Mouse (Mus musculus): ENCODE measurements around the gene Sh3bp5. TPM values are rescaled to one million over a fixed set of nuclear protein-coding genes. Genes with fewer than 3 reads are reported as not detected.

Sh3bp5 gene
- polyA plus RNA-seq, 1 experiment from 2014 or later, result 9.9 TPM

- peaks cover 10% of the 10 kb centered on the region for H3K36me3 ChIP-seq (ENCODE audit: control insufficient read depth, insufficient read depth, low read length)
- WGBS, result 78% methylated on average over 8 of the region's 8 CpGs
- DNase-seq (ENCODE audit: low spot score), result no peak
- no peak overlapping the region for H3K4me2 ChIP-seq (replicated peaks; ENCODE audit: low read depth)
- H3K9me3 ChIP-seq (ENCODE audit: control insufficient read depth, low read length), result no peaks in the 10 kb centered on the region
- H3K4me3 ChIP-seq (ENCODE audit: low read depth, low read length), result no peak overlapping the region
- no peaks in the 10 kb centered on the region for H3K4me1 ChIP-seq (replicated peaks; ENCODE audit: control insufficient read depth, insufficient read depth)
- no peak overlapping the region for H3K27ac ChIP-seq (replicated peaks)
- H3K27me3 ChIP-seq (ENCODE audit: control insufficient read depth, insufficient read depth, low read length), result no peaks in the 10 kb centered on the region
- no peak for TF ChIP-seq EP300 (optimal IDR thresholded peaks at IDR 0.05)
- no peak for TF ChIP-seq CTCF (IDR thresholded peaks at IDR 0.05; ENCODE audit: low read depth)
- H3K9ac ChIP-seq (ENCODE audit: low read length), result no peak overlapping the region
- ATAC-seq (ENCODE audit: low FRiP score, low TSS enrichment), result no peak
These were observed 92.6 kb downstream of the Sh3bp5 start for GRCm38 (mm10) chr14:31343241-31343640.

GRCm38 (mm10) chr14:31337947-31338346 is 97.9 kb downstream of the Sh3bp5 start:
- no peak for ATAC-seq (ENCODE audit: low FRiP score, low TSS enrichment)

GRCm38 (mm10) chr14:31337406-31337805 is 98.5 kb downstream of the Sh3bp5 start:
- Histone ChIP-seq H3K36me3 (ENCODE audit: control insufficient read depth, insufficient read depth, low read length) (peaks cover 3% of the 10 kb centered on the region; the same call in 1 of the 2 replicates), H3K27me3 (ENCODE audit: control insufficient read depth, insufficient read depth, low read length) (no peaks in the 10 kb centered on the region), H3K4me1 (replicated peaks; ENCODE audit: control insufficient read depth, insufficient read depth) (no peaks in the 10 kb centered on the region), H3K4me3 (ENCODE audit: low read depth, low read length) (peak overlapping the region; percentile 87), H3K9ac (ENCODE audit: low read length) (peak overlapping the region; percentile 91), H3K27ac (replicated peaks) (no peak overlapping the region), H3K4me2 (replicated peaks; ENCODE audit: low read depth) (peak overlapping the region; percentile 73), H3K9me3 (ENCODE audit: control insufficient read depth, low read length) (no peaks in the 10 kb centered on the region)
- no peak for ATAC-seq (ENCODE audit: low FRiP score, low TSS enrichment)
- WGBS, result 22% methylated on average over 7 of the region's 7 CpGs
- no peak for DNase-seq (ENCODE audit: low spot score)
- TF ChIP-seq CTCF (IDR thresholded peaks at IDR 0.05; ENCODE audit: low read depth) (no peak), EP300 (optimal IDR thresholded peaks at IDR 0.05) (no peak)

More at GRCm38 (mm10) chr14:31337947-31338346, 97.9 kb downstream of the Sh3bp5 start:
- H3K9me3 ChIP-seq (ENCODE audit: control insufficient read depth, low read length), result no peaks in the 10 kb centered on the region
- TF ChIP-seq EP300 (optimal IDR thresholded peaks at IDR 0.05) (no peak), CTCF (IDR thresholded peaks at IDR 0.05; ENCODE audit: low read depth) (no peak)
- DNase-seq (ENCODE audit: low spot score), result no peak
- peaks cover 3% of the 10 kb centered on the region; the same call in 1 of the 2 replicates for H3K36me3 ChIP-seq (ENCODE audit: control insufficient read depth, insufficient read depth, low read length)
- peak overlapping the region; percentile 73 for H3K4me2 ChIP-seq (replicated peaks; ENCODE audit: low read depth)
- H3K27ac ChIP-seq (replicated peaks), result no peak overlapping the region
- H3K4me1 ChIP-seq (replicated peaks; ENCODE audit: control insufficient read depth, insufficient read depth), result no peaks in the 10 kb centered on the region
- H3K9ac ChIP-seq (ENCODE audit: low read length), result no peak overlapping the region
- H3K4me3 ChIP-seq (ENCODE audit: low read depth, low read length), result no peak overlapping the region
- no peaks in the 10 kb centered on the region for H3K27me3 ChIP-seq (ENCODE audit: control insufficient read depth, insufficient read depth, low read length)

- Histone ChIP-seq H3K9ac (ENCODE audit: low read length) (peak within 1 kb of the TSS; percentile 91), H3K4me3 (ENCODE audit: low read depth, low read length) (peak within 1 kb of the TSS; percentile 87), H3K27me3 (ENCODE audit: control insufficient read depth, insufficient read depth, low read length) (no peaks in the 10 kb centered on the region), H3K9me3 (ENCODE audit: control insufficient read depth, low read length) (no peaks in the 10 kb centered on the region), H3K36me3 (ENCODE audit: control insufficient read depth, insufficient read depth, low read length) (peaks cover 3% of the 10 kb centered on the region; the same call in 1 of the 2 replicates), H3K4me1 (replicated peaks; ENCODE audit: control insufficient read depth, insufficient read depth) (no peaks in the 10 kb centered on the region), H3K4me2 (replicated peaks; ENCODE audit: low read depth) (peak within 1 kb of the TSS; percentile 73), H3K27ac (replicated peaks) (peak within 1 kb of the TSS; percentile 98)
- DNase-seq (ENCODE audit: low spot score) (peak; percentile 99), ATAC-seq (ENCODE audit: low FRiP score, low TSS enrichment) (peak; percentile 99)
- TF ChIP-seq CTCF (IDR thresholded peaks at IDR 0.05; ENCODE audit: low read depth), result peak; percentile 71
- TF ChIP-seq EP300 (optimal IDR thresholded peaks at IDR 0.05), result no peak
- WGBS, result 0% methylated on average over 72 of the region's 78 CpGs
These were observed 99.3 kb downstream of the Sh3bp5 start, which contains the start of gene Capn7 for GRCm38 (mm10) chr14:31336369-31337155. Gene Capn7, plus strand, starts transcription at chr14:31336638.

GRCm38 (mm10) chr14:31335765-31336164 is 100.1 kb downstream of the Sh3bp5 start:
- no peak for DNase-seq (ENCODE audit: low spot score)
- no peak for TF ChIP-seq EP300 (optimal IDR thresholded peaks at IDR 0.05)
- TF ChIP-seq CTCF (IDR thresholded peaks at IDR 0.05; ENCODE audit: low read depth), result no peak
- H3K4me1 ChIP-seq (replicated peaks; ENCODE audit: control insufficient read depth, insufficient read depth), result no peaks in the 10 kb centered on the region
- H3K27ac ChIP-seq (replicated peaks), result no peak overlapping the region
- ATAC-seq (ENCODE audit: low FRiP score, low TSS enrichment), result no peak
- H3K4me2 ChIP-seq (replicated peaks; ENCODE audit: low read depth), result peak overlapping the region; percentile 73
- H3K9me3 ChIP-seq (ENCODE audit: control insufficient read depth, low read length), result no peaks in the 10 kb centered on the region
- H3K9ac ChIP-seq (ENCODE audit: low read length), result 0 out of 2 replicates have a peak overlapping the region, but pooled peaks have one; percentile 13
- 42% methylated on average over 3 of the region's 3 CpGs for WGBS
- H3K4me3 ChIP-seq (ENCODE audit: low read depth, low read length), result peak overlapping the region; percentile 87
- peaks cover 3% of the 10 kb centered on the region; the same call in 1 of the 2 replicates for H3K36me3 ChIP-seq (ENCODE audit: control insufficient read depth, insufficient read depth, low read length)
- H3K27me3 ChIP-seq (ENCODE audit: control insufficient read depth, insufficient read depth, low read length), result no peaks in the 10 kb centered on the region

- Histone ChIP-seq H3K4me2 (replicated peaks; ENCODE audit: low read depth) (no peak overlapping the region), H3K4me3 (ENCODE audit: low read depth, low read length) (no peak overlapping the region), H3K27ac (replicated peaks) (no peak overlapping the region), H3K36me3 (ENCODE audit: control insufficient read depth, insufficient read depth, low read length) (no peaks in the 10 kb centered on the region), H3K9me3 (ENCODE audit: control insufficient read depth, low read length) (no peaks in the 10 kb centered on the region), H3K27me3 (ENCODE audit: control insufficient read depth, insufficient read depth, low read length) (no peaks in the 10 kb centered on the region), H3K4me1 (replicated peaks; ENCODE audit: control insufficient read depth, insufficient read depth) (no peaks in the 10 kb centered on the region), H3K9ac (ENCODE audit: low read length) (no peak overlapping the region)
- DNase-seq (ENCODE audit: low spot score), result no peak
- WGBS, result 80% methylated on average over 4 of the region's 4 CpGs
- ATAC-seq (ENCODE audit: low FRiP score, low TSS enrichment), result no peak
- TF ChIP-seq CTCF (IDR thresholded peaks at IDR 0.05; ENCODE audit: low read depth) (no peak), EP300 (optimal IDR thresholded peaks at IDR 0.05) (no peak)
These were observed 104.9 kb downstream of the Sh3bp5 start for GRCm38 (mm10) chr14:31330957-31331356.
